ENCODE assay signal across 18 mouse cellular contexts in genomic region chr2:157371696-157372095, GRCm38 (mm10). TPM values are rescaled to one million over a fixed set of nuclear protein-coding genes. Genes with fewer than 3 reads are reported as not detected.
A peak's percentile ranks its signal among the peaks of the same experiment; 100 is the strongest.
DNase-seq lines count a peak whose midpoint lies in the region; ATAC-seq and TF ChIP-seq lines count a peak whose summit lies in the region.
"Had no signal": no experiment of that assay in that cellular context is flagged by ENCODE, and none has a peak within 500 bp of the region (broad histone marks: within the 10 kb centered on the region; RNA-seq: fewer than 3 reads in every experiment).

No protein-coding gene starts in this region.

- TF ChIP-seq POLR2A in liver, adult 2 months (IDR thresholded peaks at IDR 0.05; ENCODE audit: extremely low read depth, insufficient read depth, low read length), result no peak

- H3K4me2 ChIP-seq in liver, embryonic 12.5 days, result no peak overlapping the region
- H3K4me2 ChIP-seq in intestine, embryonic 15.5 days (replicated peaks), result no peak overlapping the region
- H3K4me2 ChIP-seq: midbrain, embryonic 13.5 days had no signal

- WGBS in heart, embryonic 10.5 days, result 46% methylated on average over 6 of the region's 6 CpGs
- WGBS in liver, adult 2 months, result 69% methylated on average over 6 of the region's 6 CpGs
- WGBS in liver, embryonic 12.5 days (ENCODE audit: insufficient replicate concordance), result 70% methylated on average over 6 of the region's 6 CpGs
- WGBS in intestine, embryonic 15.5 days, result 44% methylated on average over 6 of the region's 6 CpGs

- peaks cover 11% of the 10 kb centered on the region; the same call in 1 of the 2 replicates for H3K36me3 ChIP-seq in heart, embryonic 10.5 days
- no peaks in the 10 kb centered on the region for H3K36me3 ChIP-seq in liver, adult 2 months (ENCODE audit: control insufficient read depth, insufficient read depth, low read length)
- H3K36me3 ChIP-seq in liver, embryonic 12.5 days, result peaks cover 18% of the 10 kb centered on the region
- no peaks in the 10 kb centered on the region for H3K36me3 ChIP-seq in intestine, embryonic 15.5 days
- H3K36me3 ChIP-seq: midbrain, embryonic 13.5 days had no signal

- H3K9me3 ChIP-seq in heart, embryonic 10.5 days, result no peaks in the 10 kb centered on the region
- no peaks in the 10 kb centered on the region for H3K9me3 ChIP-seq in liver, embryonic 12.5 days (replicated peaks)
- no peaks in the 10 kb centered on the region for H3K9me3 ChIP-seq in intestine, embryonic 15.5 days
- H3K9me3 ChIP-seq: midbrain, embryonic 13.5 days had no signal

- H3K9ac ChIP-seq in liver, adult 2 months (ENCODE audit: low read depth, low read length), result no peak overlapping the region
- no peak overlapping the region for H3K9ac ChIP-seq in liver, embryonic 12.5 days
- no peak overlapping the region for H3K9ac ChIP-seq in intestine, embryonic 15.5 days
- H3K9ac ChIP-seq: midbrain, embryonic 13.5 days had no signal

- H3K27me3 ChIP-seq in heart, embryonic 10.5 days (ENCODE audit: insufficient read depth, poor library complexity, severe bottlenecking), result no peaks in the 10 kb centered on the region
- no peaks in the 10 kb centered on the region for H3K27me3 ChIP-seq in liver, adult 2 months (ENCODE audit: control insufficient read depth, insufficient read depth, low read length)
- H3K27me3 ChIP-seq in liver, embryonic 12.5 days (replicated peaks), result no peaks in the 10 kb centered on the region
- H3K27me3 ChIP-seq in intestine, embryonic 15.5 days (replicated peaks), result no peaks in the 10 kb centered on the region
- H3K27me3 ChIP-seq: midbrain, embryonic 13.5 days had no signal

- ATAC-seq in liver, embryonic 12.5 days, result no peak
- no peak for ATAC-seq in intestine, embryonic 15.5 days
- ATAC-seq: inflammation-experienced regulatory T-cells, adult 6 months; midbrain, embryonic 13.5 days had no signal

- H3K79me2 ChIP-seq in liver, adult 2 months (ENCODE audit: control insufficient read depth, insufficient read depth, low read length), result peaks cover 6% of the 10 kb centered on the region; the same call in 1 of the 2 replicates

- no peak for TF ChIP-seq CTCF in liver, adult 2 months (IDR thresholded peaks at IDR 0.05; ENCODE audit: low read depth, low read length)

- peaks cover 46% of the 10 kb centered on the region for H3K4me1 ChIP-seq in heart, embryonic 10.5 days
- H3K4me1 ChIP-seq in liver, adult 2 months (ENCODE audit: control insufficient read depth, insufficient read depth, low read length), result peaks cover 3% of the 10 kb centered on the region
- H3K4me1 ChIP-seq in liver, embryonic 12.5 days, result peaks cover 38% of the 10 kb centered on the region
- peaks cover 30% of the 10 kb centered on the region for H3K4me1 ChIP-seq in intestine, embryonic 15.5 days (replicated peaks)

- DNase-seq in heart, adult 8-10 months (ENCODE audit: low spot score), result peak; percentile 27
- DNase-seq in heart, embryonic 10.5 days (ENCODE audit: low spot score), result no peak
- DNase-seq in liver, adult 2 months (ENCODE audit: extremely low read depth, low read depth, low spot score), result peak; percentile 15
- peak; percentile 39 to 55 for DNase-seq in kidney, postnatal 36 days
- DNase-seq in thymus, postnatal 10 days (ENCODE audit: low spot score in 2 of 2), result no peak
- DNase-seq: cerebellum, postnatal 14 days; layer of hippocampus, adult 9-11 months; lung, postnatal 36 days had no signal

- H3K4me3 ChIP-seq in heart, embryonic 10.5 days, result no peak overlapping the region
- no peak overlapping the region for H3K4me3 ChIP-seq in liver, adult 2 months (ENCODE audit: insufficient read depth, low read depth, low read length)
- no peak overlapping the region for H3K4me3 ChIP-seq in liver, embryonic 12.5 days
- no peak overlapping the region for H3K4me3 ChIP-seq in intestine, embryonic 15.5 days (replicated peaks)
- H3K4me3 ChIP-seq: heart, adult 2 months; midbrain, embryonic 13.5 days had no signal

- H3K27ac ChIP-seq in heart, embryonic 10.5 days, result no peak overlapping the region
- 0 out of 2 replicates have a peak overlapping the region, but pooled peaks have one; percentile 15 for H3K27ac ChIP-seq in liver, adult 2 months (replicated peaks; ENCODE audit: insufficient read depth, low read depth, low read length)
- H3K27ac ChIP-seq in liver, embryonic 12.5 days, result no peak overlapping the region
- H3K27ac ChIP-seq in intestine, embryonic 15.5 days, result peak overlapping the region; percentile 62; the same call in 1 of the 2 replicates
- H3K27ac ChIP-seq: heart, adult 2 months; midbrain, embryonic 13.5 days had no signal

RNA-seq across cellular contexts. Expression of gene Manbal, which starts 4.3 kb away (rescaled TPM):
- total RNA-seq in heart, adult 8-10 months (2022), result 10 to 100 TPM; 19.6 to 24.3 (median 22.9) TPM
- 63.2 and 68.2 TPM in 2 replicates for polyA plus RNA-seq in heart, embryonic 10.5 days (2016; fragmentation: Nextera tagmentation; extraction: Ambion mirVana)
- total RNA-seq in liver, adult 2 months (2014; rRNA removed), result 3.3 and 3.8 TPM in 2 replicates
- 28.5 and 31.9 TPM in 2 replicates for polyA plus RNA-seq in liver, adult 2 months (2012; rRNA removed)
- polyA plus RNA-seq in liver, embryonic 12.5 days (2016; fragmentation: Nextera tagmentation; extraction: Ambion mirVana), result 26.6 and 28.0 TPM in 2 replicates
- polyA plus RNA-seq in intestine, embryonic 15.5 days (2015; fragmentation: Nextera tagmentation; extraction: Ambion mirVana), result 68.4 and 73.7 TPM in 2 replicates

RNA-seq across cellular contexts. Expression of gene Ghrh, which starts 24.4 kb away (rescaled TPM):
- not detected for total RNA-seq in heart, adult 8-10 months (2022)
- not detected in 2 replicates for polyA plus RNA-seq in heart, embryonic 10.5 days (2016; fragmentation: Nextera tagmentation; extraction: Ambion mirVana)
- not detected in 2 replicates for total RNA-seq in liver, adult 2 months (2014; rRNA removed)
- polyA plus RNA-seq in liver, adult 2 months (2012; rRNA removed), result not detected in 2 replicates
- not detected in 2 replicates for polyA plus RNA-seq in liver, embryonic 12.5 days (2016; fragmentation: Nextera tagmentation; extraction: Ambion mirVana)
- polyA plus RNA-seq in intestine, embryonic 15.5 days (2015; fragmentation: Nextera tagmentation; extraction: Ambion mirVana), result 0.64 and 1.00 TPM in 2 replicates
- total RNA-seq: adrenal gland, adult 18-20 months; ES-E14; heart, adult 2 months; hematopoietic stem cell, adult 5-6 weeks had no signal
- polyA plus RNA-seq: heart, adult 2 months; inflammation-experienced regulatory T-cells, adult 6 months; spleen, adult 2 months; urinary bladder, adult 2 months had no signal

RNA-seq across cellular contexts. Expression of gene Src, which starts 46.5 kb away (rescaled TPM):
- total RNA-seq in heart, adult 8-10 months (2022), result 1 to 10 TPM; 3.2 to 4.9 (median 3.7) TPM
- 9.3 and 12.7 TPM in 2 replicates for polyA plus RNA-seq in heart, embryonic 10.5 days (2016; fragmentation: Nextera tagmentation; extraction: Ambion mirVana)
- 1.3 and 1.7 TPM in 2 replicates for total RNA-seq in liver, adult 2 months (2014; rRNA removed)
- polyA plus RNA-seq in liver, adult 2 months (2012; rRNA removed), result 3.2 and 5.6 TPM in 2 replicates
- polyA plus RNA-seq in liver, embryonic 12.5 days (2016; fragmentation: Nextera tagmentation; extraction: Ambion mirVana), result 4.5 TPM in 2 replicates
- polyA plus RNA-seq in intestine, embryonic 15.5 days (2015; fragmentation: Nextera tagmentation; extraction: Ambion mirVana), result 18.1 and 19.4 TPM in 2 replicates

Comparison
In these comparisons a context has a peak if more than half of its experiments do, and no peak if none do; other contexts are left out.
1. DNase-seq: peak in heart, adult 8-10 months (single experiment), liver, adult 2 months (single experiment) and kidney, postnatal 36 days (2 of 2); none in heart, embryonic 10.5 days (single experiment) and thymus, postnatal 10 days (0 of 2).
2. H3K27ac ChIP-seq: peak in liver, adult 2 months (single experiment) and intestine, embryonic 15.5 days (single experiment); none in heart, embryonic 10.5 days (single experiment) and liver, embryonic 12.5 days (single experiment).